Mouse (Mus musculus) kidney, adult 2 months (tissue): ENCODE results near the gene P2rx2.

Experiments used
- CTCF ChIP-seq: fragments of 200-500 bp; conservative IDR thresholded peaks from 2 replicates; pipeline ENCODE4 v1.5.1; 2011; ENCODE audit warnings: low read depth, mild to moderate bottlenecking, control low read depth, low read length, moderate library complexity, mixed read lengths; ENCODE audit not compliant: insufficient read depth, insufficient read length
- POLR2A ChIP-seq: fragments of 200-500 bp; IDR thresholded peaks from one replicate; pipeline ENCODE4 v1.6.1; 2011; ENCODE audit warnings: low read depth, low read length, control low read depth

DNA sequence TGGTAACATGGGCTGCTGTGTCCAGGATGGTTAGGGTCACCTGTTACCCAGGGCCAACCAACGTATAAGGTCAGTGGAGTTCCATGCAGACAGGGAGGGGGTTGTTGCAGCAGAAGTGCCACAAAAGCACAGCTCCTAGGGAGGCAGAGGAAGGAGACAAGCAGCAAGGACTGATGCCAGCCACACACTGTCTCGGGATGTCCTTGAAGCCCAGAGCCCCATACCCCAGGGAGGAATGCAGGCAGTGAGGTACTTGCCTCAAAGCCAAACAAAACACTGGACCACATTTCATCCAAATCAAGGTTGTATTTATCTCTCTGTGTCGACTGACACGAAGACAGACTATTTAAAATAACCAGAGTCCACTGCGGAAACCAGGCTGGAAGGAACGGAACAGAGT, 18.5 kb upstream of the P2rx2 start:
- TF ChIP-seq CTCF (no peak), POLR2A (no peak)
